Mouse (Mus musculus) stomach, postnatal 0 days (tissue): Measurements from ENCODE around the gene Rap1a. TPM values are rescaled to one million over a fixed set of nuclear protein-coding genes. Genes with fewer than 3 reads are reported as not detected.

Experiments
- ATAC-seq: fragments of 200-750 bp; cut with Nextera tagmentation; 2 replicates; pipeline ENCODE4 v1.8.0; 2017; ENCODE audit not compliant: low FRiP score, low TSS enrichment
- DNase-seq: peaks from one replicate; pipeline ENCODE4 v3.0.0-alpha.2; 2016; ENCODE audit warnings: low spot score
- H3K27ac ChIP-seq: fragments of 300-500 bp; sonication (generic); replicated peaks from 2 replicates; pipeline ENCODE4 v1.5.1; 2014; ENCODE audit warnings: mild to moderate bottlenecking, control low read depth
- H3K27me3 ChIP-seq: fragments of 300-500 bp; sonication (generic); 2 replicates; pipeline ENCODE4 v1.6.1; 2014; ENCODE audit warnings: low read length; ENCODE audit not compliant: control insufficient read depth, insufficient read depth
- H3K36me3 ChIP-seq: fragments of 300-500 bp; sonication (generic); 2 replicates; pipeline ENCODE4 v1.6.1; 2014; ENCODE audit warnings: low read length, mixed read lengths; ENCODE audit not compliant: control insufficient read depth, insufficient read depth
- H3K4me1 ChIP-seq: fragments of 300-500 bp; sonication (generic); replicated peaks from 2 replicates; pipeline ENCODE4 v1.6.1; 2014; ENCODE audit warnings: antibody characterized with exemption; ENCODE audit not compliant: control insufficient read depth, insufficient read depth
- H3K4me2 ChIP-seq: fragments of 300-500 bp; sonication (generic); replicated peaks from 2 replicates; pipeline ENCODE4 v1.6.1; 2014; ENCODE audit warnings: low read depth, mild to moderate bottlenecking, control low read depth, moderate library complexity
- H3K4me3 ChIP-seq: fragments of 300-500 bp; sonication (generic); 2 replicates; pipeline ENCODE4 v1.5.1; 2014; ENCODE audit warnings: low read depth, low read length, control low read depth
- H3K9ac ChIP-seq: fragments of 300-500 bp; sonication (generic); 2 replicates; pipeline ENCODE4 v1.6.1; 2014; ENCODE audit warnings: mild to moderate bottlenecking, low read length, control low read depth, mixed read lengths
- H3K9me3 ChIP-seq: fragments of 300-500 bp; sonication (generic); 2 replicates; pipeline ENCODE4 v1.6.1; 2016; ENCODE audit warnings: low read length; ENCODE audit not compliant: control insufficient read depth
- CTCF ChIP-seq: IDR thresholded peaks from 2 replicates; pipeline ENCODE4 v1.5.1; 2016; ENCODE audit warnings: antibody characterized with exemption, low read depth, mild to moderate bottlenecking, moderate library complexity
- EP300 ChIP-seq: optimal IDR thresholded peaks from 2 replicates; pipeline ENCODE3; 2016; ENCODE audit warnings: antibody characterized with exemption
- WGBS: fragments of 180-500 bp; shearing (Covaris S2); extraction: QIAGEN DNeasy Blood & Tissue Kit; methylation state at CpG from one replicate; pipeline ENCODE4 v1.1.7; 2014; 5-methylcytosine and 5-hydroxymethylcytosine counted together
- polyA plus RNA-seq: library from polyadenylated mRNA; unstranded; fragments of >200 nt; fragmentation: Nextera tagmentation; extraction: Ambion mirVana; gene quantifications from 2 replicates; pipeline ENCODE4 v1.2.1, GENCODE M21; 2015

Rap1a gene
- polyA plus RNA-seq, 1 experiment from 2014 or later: 119 TPM

DNA sequence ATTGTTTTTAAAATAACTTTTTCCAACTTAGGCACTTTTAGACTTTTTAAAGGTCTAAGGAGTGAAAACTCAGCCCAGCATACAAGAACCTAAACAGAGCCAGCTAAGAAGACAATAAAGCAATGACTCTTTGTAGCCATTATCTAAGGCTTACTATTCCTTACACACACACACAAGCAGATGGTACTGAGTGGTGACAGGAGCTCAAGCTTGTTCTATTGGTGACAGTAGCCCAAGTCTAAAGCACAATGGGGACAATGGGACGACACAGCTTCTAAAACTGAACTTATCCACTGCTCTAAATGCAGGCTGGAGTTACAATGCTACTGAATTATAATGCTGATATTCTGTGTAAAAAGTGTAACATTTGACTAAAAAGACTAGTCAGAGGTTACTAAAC is 17.3 kb downstream of the Rap1a start:
- Histone ChIP-seq H3K4me3 (no peak overlapping the region), H3K27ac (no peak overlapping the region), H3K36me3 (0 out of 2 replicates have a peak, but pooled peaks cover 3% of the 10 kb centered on the region), H3K9me3 (no peaks in the 10 kb centered on the region), H3K9ac (no peak overlapping the region), H3K4me2 (no peak overlapping the region), H3K27me3 (no peaks in the 10 kb centered on the region), H3K4me1 (no peaks in the 10 kb centered on the region)
- no peak for DNase-seq
- TF ChIP-seq EP300: no peak
- no peak for TF ChIP-seq CTCF
- WGBS: 64% methylated on average over 1 of the region's 1 CpGs
- no peak for ATAC-seq

GRCm38 (mm10) chr3:105782406-105782805 is 18.7 kb downstream of the Rap1a start:
- Histone ChIP-seq H3K9ac (no peak overlapping the region), H3K4me1 (no peaks in the 10 kb centered on the region), H3K36me3 (no peaks in the 10 kb centered on the region), H3K27me3 (no peaks in the 10 kb centered on the region), H3K4me3 (no peak overlapping the region), H3K27ac (no peak overlapping the region), H3K9me3 (no peaks in the 10 kb centered on the region), H3K4me2 (no peak overlapping the region)
- TF ChIP-seq CTCF: no peak
- TF ChIP-seq EP300: no peak
- ATAC-seq (no peak), DNase-seq (no peak)
- 74% methylated on average over 7 of the region's 7 CpGs for WGBS

- H3K9ac ChIP-seq: no peak overlapping the region
- H3K36me3 ChIP-seq: no peaks in the 10 kb centered on the region
- no peaks in the 10 kb centered on the region for H3K27me3 ChIP-seq
- DNase-seq (no peak), ATAC-seq (no peak)
- H3K4me1 ChIP-seq: no peaks in the 10 kb centered on the region
- H3K27ac ChIP-seq: no peak overlapping the region
- TF ChIP-seq CTCF (no peak), EP300 (no peak)
- 97% methylated on average over 3 of the region's 3 CpGs for WGBS
- H3K4me3 ChIP-seq: no peak overlapping the region
- H3K9me3 ChIP-seq: no peaks in the 10 kb centered on the region
- H3K4me2 ChIP-seq: no peak overlapping the region
Measured at GRCm38 (mm10) chr3:105777997-105778396, 23.1 kb downstream of the Rap1a start.

DNA sequence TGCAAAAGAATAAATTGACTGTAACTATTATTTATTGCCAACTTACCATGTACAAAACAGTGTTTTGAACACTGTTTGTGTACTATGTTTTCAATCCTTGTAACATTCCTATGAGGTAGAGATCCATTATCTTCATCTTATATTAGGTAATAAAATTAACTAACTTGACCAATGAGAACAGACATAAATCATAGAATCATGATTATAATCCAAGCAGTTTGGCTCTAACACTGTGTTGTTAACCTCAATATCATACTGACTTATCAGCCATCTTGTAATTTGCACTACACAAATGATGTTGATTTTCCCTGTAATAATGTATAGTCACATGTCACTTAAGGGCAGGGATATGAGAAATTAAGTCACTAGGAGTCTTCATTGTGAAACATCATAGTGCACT is 26.6 kb downstream of the Rap1a start:
- Histone ChIP-seq H3K36me3 (no peaks in the 10 kb centered on the region), H3K4me1 (no peaks in the 10 kb centered on the region), H3K9me3 (no peaks in the 10 kb centered on the region), H3K4me2 (no peak overlapping the region), H3K9ac (no peak overlapping the region), H3K4me3 (no peak overlapping the region), H3K27me3 (no peaks in the 10 kb centered on the region), H3K27ac (no peak overlapping the region)
- no peak for TF ChIP-seq CTCF
- ATAC-seq (no peak), DNase-seq (no peak)

DNA sequence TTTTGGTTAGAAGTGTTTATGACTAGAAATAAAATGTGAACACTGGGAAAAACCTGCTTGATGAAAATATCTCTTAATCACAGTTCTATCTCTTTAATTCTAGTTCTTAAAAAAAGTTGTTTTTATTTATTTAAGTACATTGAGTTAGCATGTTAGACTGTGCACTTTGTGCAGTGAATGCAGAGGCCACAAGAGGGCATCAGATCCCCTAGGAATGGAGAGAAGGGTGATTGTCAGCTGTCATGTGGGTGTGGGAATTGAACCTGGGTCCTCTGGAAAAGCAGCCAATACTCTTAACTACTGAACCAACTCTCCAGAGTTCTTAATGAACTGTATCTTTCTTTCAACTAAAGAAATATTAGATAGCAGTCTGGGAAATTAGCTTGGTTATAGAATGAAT is 29.6 kb downstream of the Rap1a start:
- ATAC-seq (no peak), DNase-seq (no peak)
- Histone ChIP-seq H3K4me3 (no peak overlapping the region), H3K27me3 (no peaks in the 10 kb centered on the region), H3K36me3 (no peaks in the 10 kb centered on the region), H3K4me2 (no peak overlapping the region), H3K9me3 (no peaks in the 10 kb centered on the region), H3K4me1 (no peaks in the 10 kb centered on the region), H3K27ac (no peak overlapping the region), H3K9ac (no peak overlapping the region)
- TF ChIP-seq EP300 (no peak), CTCF (peak; percentile 71)

DNA sequence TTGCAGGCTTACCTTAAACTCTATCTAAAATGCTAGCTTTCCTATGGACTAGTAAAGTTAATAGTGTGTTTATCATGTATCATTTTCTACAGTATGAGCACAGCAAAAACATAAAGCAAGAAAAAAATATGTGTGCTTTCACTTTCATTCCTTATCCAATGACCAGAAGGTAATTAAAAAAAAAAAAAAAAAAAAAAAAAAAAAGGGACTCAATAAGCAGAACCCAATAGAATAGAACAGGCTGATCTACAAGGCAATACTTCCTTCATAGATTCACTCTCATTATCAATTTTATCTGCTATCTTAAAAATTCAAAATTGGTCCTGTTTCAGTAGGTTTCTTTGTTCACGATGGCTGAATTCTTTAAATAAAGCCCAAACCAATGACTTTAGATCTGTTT is 30.3 kb downstream of the Rap1a start:
- DNase-seq (no peak), ATAC-seq (no peak)
- no peak overlapping the region for H3K9ac ChIP-seq
- H3K4me3 ChIP-seq: no peak overlapping the region
- H3K9me3 ChIP-seq: no peaks in the 10 kb centered on the region
- H3K4me2 ChIP-seq: no peak overlapping the region
- no peaks in the 10 kb centered on the region for H3K36me3 ChIP-seq
- no peaks in the 10 kb centered on the region for H3K27me3 ChIP-seq
- H3K4me1 ChIP-seq: no peaks in the 10 kb centered on the region
- H3K27ac ChIP-seq: no peak overlapping the region
- no peak for TF ChIP-seq CTCF
- no peak for TF ChIP-seq EP300
- 94% methylated on average over 1 of the region's 1 CpGs for WGBS
